Mouse (Mus musculus): ENCODE measurements at regions not wholly inside any gene's neighbourhood (a gene's known extent, or its start where the extent isn't known, plus 50 kb on each side); places are given as distances from the start of the nearest gene placed in this dataset.

DNA sequence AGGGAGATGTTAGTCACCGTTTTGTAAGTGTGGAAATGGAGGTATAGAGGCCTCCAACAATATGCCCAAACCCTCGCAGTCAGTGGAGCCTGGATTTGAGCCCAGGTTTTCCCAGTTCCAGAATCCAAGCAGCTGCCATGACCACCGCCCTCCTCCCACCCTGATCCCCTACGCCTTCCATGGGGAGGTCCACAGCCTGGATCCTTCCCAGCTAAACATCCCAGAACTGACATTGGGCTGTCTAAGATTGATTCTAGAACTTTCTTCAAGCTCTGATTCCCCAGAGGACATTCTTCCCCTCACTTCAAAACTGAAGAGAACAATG is 199.2 kb downstream of the Bcl2l11 start:
- Histone ChIP-seq H3K4me3 (replicated peaks) (no peak overlapping the region), H3K36me3 (no peaks in the 10 kb centered on the region), H3K27me3 (replicated peaks) (no peaks in the 10 kb centered on the region), H3K4me2 (no peak overlapping the region), H3K27ac (replicated peaks) (peak overlapping the region; percentile 63; the same call in 1 of the 2 replicates), H3K4me1 (peaks cover 17% of the 10 kb centered on the region), H3K9ac (replicated peaks) (no peak overlapping the region), H3K9me3 (replicated peaks) (no peaks in the 10 kb centered on the region)
- WGBS: 63% methylated on average over 4 of the region's 4 CpGs
- ATAC-seq (ENCODE audit: low FRiP score): no peak

DNA sequence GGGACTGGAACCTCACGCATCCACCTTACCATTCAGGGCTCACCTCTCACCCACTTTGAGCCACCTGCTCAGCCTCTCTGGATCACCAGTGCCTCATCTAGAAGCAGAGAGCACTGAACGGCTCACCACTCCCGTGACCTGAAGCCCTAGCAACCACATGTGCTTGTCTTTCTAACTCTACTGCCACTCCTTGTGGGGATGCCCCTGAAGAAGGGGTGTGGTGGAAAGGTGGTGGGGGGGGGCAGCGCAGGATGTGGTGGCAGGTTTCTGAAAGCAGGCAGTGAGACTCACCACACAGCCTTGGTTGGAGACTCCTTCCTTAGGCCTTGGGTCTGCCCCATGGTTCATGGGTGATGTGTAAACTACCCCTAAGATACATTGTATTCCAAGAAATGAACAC is 199.6 kb downstream of the Bcl2l11 start:
- WGBS: 91% methylated on average over 4 of the region's 4 CpGs
- H3K36me3 ChIP-seq: no peaks in the 10 kb centered on the region
- no peak overlapping the region for H3K4me3 ChIP-seq (replicated peaks)
- no peaks in the 10 kb centered on the region for H3K27me3 ChIP-seq (replicated peaks)
- H3K9ac ChIP-seq (replicated peaks): no peak overlapping the region
- no peak overlapping the region for H3K27ac ChIP-seq (replicated peaks)
- no peak for ATAC-seq (ENCODE audit: low FRiP score)
- H3K9me3 ChIP-seq (replicated peaks): no peaks in the 10 kb centered on the region
- peaks cover 17% of the 10 kb centered on the region for H3K4me1 ChIP-seq
- H3K4me2 ChIP-seq: no peak overlapping the region

DNA sequence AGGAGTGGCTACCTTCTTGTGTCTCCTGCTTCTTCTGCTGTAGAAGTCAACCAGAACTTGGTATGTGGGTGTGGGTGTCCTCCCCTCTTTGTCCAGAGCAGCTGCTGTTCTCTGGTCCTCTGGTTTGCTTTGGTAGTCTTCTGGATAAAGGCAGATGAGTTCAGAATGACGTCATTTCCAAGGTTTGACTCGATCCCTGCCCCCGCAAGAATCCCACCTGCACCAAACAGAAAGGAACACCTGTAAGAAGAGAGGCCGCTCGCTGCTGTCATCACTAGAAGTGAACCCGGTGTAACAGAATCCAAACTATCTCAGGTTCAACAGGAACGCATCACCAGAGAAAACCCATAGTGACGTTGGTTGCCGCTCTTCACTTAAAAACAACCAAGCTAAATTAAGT is 205.0 kb downstream of the Bcl2l11 start:
- 0 out of 2 replicates have a peak overlapping the region, but pooled peaks have one; percentile 32 for H3K4me2 ChIP-seq
- peaks cover 18% of the 10 kb centered on the region; the same call in 1 of the 2 replicates for H3K4me1 ChIP-seq
- H3K27ac ChIP-seq (replicated peaks): no peak overlapping the region
- H3K36me3 ChIP-seq: no peaks in the 10 kb centered on the region
- no peak overlapping the region for H3K4me3 ChIP-seq (replicated peaks)
- no peaks in the 10 kb centered on the region for H3K9me3 ChIP-seq (replicated peaks)
- H3K9ac ChIP-seq (replicated peaks): no peak overlapping the region
- no peaks in the 10 kb centered on the region for H3K27me3 ChIP-seq (replicated peaks)
- WGBS: 80% methylated on average over 9 of the region's 9 CpGs
- no peak for ATAC-seq (ENCODE audit: low FRiP score)

DNA sequence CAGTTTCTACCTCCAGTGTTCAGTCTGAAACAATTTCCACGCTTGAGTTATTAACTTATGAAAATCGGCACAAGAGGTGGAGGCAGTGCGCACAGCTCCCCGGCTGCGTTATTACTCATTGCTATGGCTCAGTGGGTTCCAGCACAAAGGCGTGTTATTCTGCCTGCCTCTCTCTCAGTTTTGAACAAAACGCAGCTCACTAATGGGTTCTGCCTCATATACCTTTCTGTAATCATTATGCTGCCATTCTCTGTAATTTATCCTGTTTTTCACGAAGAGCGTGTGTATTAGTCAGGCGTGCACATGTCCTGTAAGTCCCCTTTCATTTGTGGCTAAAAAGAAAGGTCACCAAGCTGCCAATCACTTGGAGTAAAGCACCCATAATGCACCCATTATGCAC is 205.4 kb downstream of the Bcl2l11 start:
- H3K4me3 ChIP-seq (replicated peaks): no peak overlapping the region
- no peak overlapping the region for H3K9ac ChIP-seq (replicated peaks)
- H3K27me3 ChIP-seq (replicated peaks): no peaks in the 10 kb centered on the region
- 37% methylated on average over 10 of the region's 10 CpGs for WGBS
- peak overlapping the region; percentile 32; the same call in 1 of the 2 replicates for H3K4me2 ChIP-seq
- peak; percentile 81 for ATAC-seq (ENCODE audit: low FRiP score)
- H3K36me3 ChIP-seq: no peaks in the 10 kb centered on the region
- H3K27ac ChIP-seq (replicated peaks): no peak overlapping the region
- peaks cover 20% of the 10 kb centered on the region; the same call in 1 of the 2 replicates for H3K4me1 ChIP-seq
- no peaks in the 10 kb centered on the region for H3K9me3 ChIP-seq (replicated peaks)

DNA sequence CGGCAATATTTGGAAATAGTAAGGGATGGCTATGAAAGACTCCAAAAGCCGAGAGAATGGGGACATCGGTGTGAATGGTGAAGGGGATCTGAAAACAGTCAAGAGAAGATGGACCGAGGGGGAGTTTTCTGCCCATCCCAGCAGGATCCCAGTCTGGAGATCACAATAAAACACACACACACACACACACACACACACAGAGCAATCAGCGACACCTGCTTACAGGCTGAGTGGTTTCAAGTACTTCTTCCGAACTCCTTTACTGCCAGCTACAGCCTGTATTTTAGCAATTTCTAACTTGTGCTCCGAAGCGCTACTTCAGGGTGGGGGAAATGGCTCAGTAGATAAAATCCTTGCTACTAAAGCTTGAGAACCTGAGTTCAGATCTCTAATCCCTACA is 205.8 kb downstream of the Bcl2l11 start:
- H3K4me2 ChIP-seq: peak overlapping the region; percentile 32; the same call in 1 of the 2 replicates
- 36% methylated on average over 8 of the region's 8 CpGs for WGBS

DNA sequence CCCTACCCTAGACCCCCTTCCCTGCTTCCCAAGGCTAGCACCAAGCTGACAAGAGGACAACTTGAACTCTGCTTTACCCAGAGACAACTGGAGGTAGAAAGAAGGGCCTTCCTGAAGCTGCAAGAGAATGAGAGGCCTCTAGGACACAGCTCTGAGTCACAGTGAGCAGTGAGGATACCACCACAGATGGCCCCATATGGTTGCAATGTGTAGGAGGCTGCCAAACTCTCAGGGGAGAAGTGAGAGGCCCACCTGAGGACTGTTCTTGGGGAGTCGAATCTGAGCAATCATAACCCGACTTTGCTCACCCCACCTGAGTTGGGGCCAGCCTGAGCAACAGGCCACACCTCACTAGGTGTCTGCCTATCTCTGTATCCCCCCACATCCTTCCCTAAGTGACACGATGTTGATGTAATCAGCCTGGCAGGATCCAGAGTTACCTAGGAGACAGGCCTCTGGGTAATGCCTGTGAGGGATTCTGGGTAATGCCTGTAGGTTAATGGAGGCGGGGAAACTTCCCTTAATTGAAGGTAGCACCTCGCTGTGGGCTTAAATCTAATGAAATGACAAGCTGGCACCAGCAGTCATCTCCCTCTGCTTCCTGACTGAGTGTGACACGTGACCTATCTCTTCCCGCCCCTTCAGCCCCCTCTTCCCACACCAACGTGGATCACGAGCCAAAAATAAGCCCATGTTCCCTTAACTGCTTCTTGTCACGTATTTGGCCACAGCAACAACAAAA is 207.7 kb downstream of the Bcl2l11 start:
- ATAC-seq (ENCODE audit: low FRiP score): no peak
- H3K36me3 ChIP-seq: no peaks in the 10 kb centered on the region
- 78% methylated on average over 10 of the region's 10 CpGs for WGBS
- H3K4me1 ChIP-seq: peaks cover 20% of the 10 kb centered on the region; the same call in 1 of the 2 replicates
- no peak overlapping the region for H3K4me3 ChIP-seq (replicated peaks)
- no peak overlapping the region for H3K9ac ChIP-seq (replicated peaks)
- no peak overlapping the region for H3K4me2 ChIP-seq
- H3K27ac ChIP-seq (replicated peaks): no peak overlapping the region
- no peaks in the 10 kb centered on the region for H3K9me3 ChIP-seq (replicated peaks)
- no peaks in the 10 kb centered on the region for H3K27me3 ChIP-seq (replicated peaks)

More for the DNA sequence above, 205.8 kb downstream of the Bcl2l11 start:
- Histone ChIP-seq H3K4me1 (peaks cover 20% of the 10 kb centered on the region; the same call in 1 of the 2 replicates), H3K9me3 (replicated peaks) (no peaks in the 10 kb centered on the region), H3K4me3 (replicated peaks) (no peak overlapping the region), H3K36me3 (no peaks in the 10 kb centered on the region), H3K27me3 (replicated peaks) (no peaks in the 10 kb centered on the region), H3K9ac (replicated peaks) (no peak overlapping the region), H3K27ac (replicated peaks) (no peak overlapping the region)
- peak; percentile 22; the same call in 1 of the 2 replicates for ATAC-seq (ENCODE audit: low FRiP score)

DNA sequence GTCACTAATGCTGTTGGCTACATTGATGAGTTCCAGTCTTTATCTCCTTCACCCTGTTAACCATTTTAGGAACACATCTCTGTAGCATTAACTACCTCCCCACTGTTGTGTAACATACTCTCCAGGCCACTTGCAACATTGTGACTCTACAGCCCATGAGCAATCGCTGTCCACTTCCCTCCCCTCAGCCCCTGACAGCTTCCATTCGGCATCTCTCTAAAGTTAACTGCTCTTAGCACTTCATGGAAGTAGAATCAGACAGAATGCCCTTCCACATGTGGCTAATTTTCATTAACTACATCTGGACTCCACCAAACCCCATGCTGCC is 208.3 kb downstream of the Bcl2l11 start:
- Histone ChIP-seq H3K9ac (replicated peaks) (no peak overlapping the region), H3K36me3 (no peaks in the 10 kb centered on the region), H3K9me3 (replicated peaks) (no peaks in the 10 kb centered on the region), H3K27ac (replicated peaks) (no peak overlapping the region), H3K4me2 (no peak overlapping the region), H3K4me1 (peaks cover 25% of the 10 kb centered on the region), H3K27me3 (replicated peaks) (no peaks in the 10 kb centered on the region), H3K4me3 (replicated peaks) (no peak overlapping the region)
- 81% methylated on average over 2 of the region's 2 CpGs for WGBS
- ATAC-seq (ENCODE audit: low FRiP score): no peak

DNA sequence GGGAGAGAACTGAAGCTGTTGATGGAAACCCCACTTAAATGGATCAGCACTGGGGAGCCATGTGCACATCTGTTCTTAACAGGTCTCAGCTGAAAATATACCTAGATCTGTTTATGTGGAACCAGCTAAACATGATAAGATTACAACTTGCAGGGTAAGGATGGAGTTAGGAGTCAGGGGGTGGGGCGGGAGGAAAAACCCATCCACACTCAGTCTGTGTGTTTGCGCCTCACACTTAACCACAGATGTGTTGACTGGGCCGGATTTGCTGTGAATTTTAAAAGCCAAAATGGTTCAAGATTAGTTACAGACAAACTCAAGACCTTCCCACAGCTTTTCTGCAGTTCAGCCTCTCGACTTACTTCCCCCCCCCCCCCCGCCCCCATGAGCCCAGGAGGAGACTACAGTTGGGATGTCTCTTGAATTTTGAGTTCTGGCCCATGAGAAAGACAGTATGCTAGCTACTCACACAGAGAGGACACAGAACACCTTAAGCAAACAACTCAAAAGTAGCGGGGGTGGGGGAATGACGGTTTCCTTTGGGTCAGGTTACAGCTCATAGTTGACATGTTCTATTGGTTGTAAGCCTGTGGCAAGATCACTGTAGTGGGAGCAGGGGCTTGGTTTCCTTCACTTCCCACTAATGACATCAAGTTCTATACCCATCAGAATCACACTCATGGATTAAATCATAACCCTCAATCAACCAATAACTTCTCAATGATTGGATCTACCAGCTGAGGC is 209.1 kb downstream of the Bcl2l11 start:
- WGBS: 75% methylated on average over 6 of the region's 7 CpGs
- no peak overlapping the region for H3K9ac ChIP-seq (replicated peaks)
- no peaks in the 10 kb centered on the region for H3K9me3 ChIP-seq (replicated peaks)
- H3K4me2 ChIP-seq: no peak overlapping the region
- no peaks in the 10 kb centered on the region for H3K36me3 ChIP-seq
- H3K27ac ChIP-seq (replicated peaks): no peak overlapping the region
- ATAC-seq (ENCODE audit: low FRiP score): no peak
- no peak overlapping the region for H3K4me3 ChIP-seq (replicated peaks)
- H3K27me3 ChIP-seq (replicated peaks): no peaks in the 10 kb centered on the region
- H3K4me1 ChIP-seq: peaks cover 32% of the 10 kb centered on the region

DNA sequence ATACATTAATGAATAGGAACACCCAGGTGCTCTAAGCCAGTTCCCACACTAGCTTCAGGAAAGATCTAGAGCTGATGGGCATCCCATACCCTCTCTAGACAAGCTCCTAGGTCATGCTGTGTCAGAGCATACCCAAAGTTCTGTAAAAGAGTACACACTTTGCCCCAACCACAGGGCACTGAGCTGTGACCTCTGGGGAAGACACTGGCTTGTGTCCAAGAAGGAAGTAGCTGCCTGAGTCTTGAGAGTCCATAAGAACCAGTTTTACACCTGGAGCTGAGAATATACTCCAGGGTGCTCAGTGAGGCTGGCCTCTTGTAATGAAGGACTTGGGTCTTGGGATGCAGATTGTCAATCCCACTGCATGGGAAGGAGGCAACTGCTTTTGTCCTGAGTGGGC is 211.4 kb downstream of the Bcl2l11 start:
- no peak overlapping the region for H3K4me2 ChIP-seq
- H3K9ac ChIP-seq (replicated peaks): no peak overlapping the region
- no peaks in the 10 kb centered on the region for H3K27me3 ChIP-seq (replicated peaks)
- no peaks in the 10 kb centered on the region for H3K9me3 ChIP-seq (replicated peaks)
- no peak overlapping the region for H3K4me3 ChIP-seq (replicated peaks)
- H3K36me3 ChIP-seq: no peaks in the 10 kb centered on the region
- no peak for ATAC-seq (ENCODE audit: low FRiP score)
- H3K27ac ChIP-seq (replicated peaks): no peak overlapping the region
- peaks cover 24% of the 10 kb centered on the region for H3K4me1 ChIP-seq

DNA sequence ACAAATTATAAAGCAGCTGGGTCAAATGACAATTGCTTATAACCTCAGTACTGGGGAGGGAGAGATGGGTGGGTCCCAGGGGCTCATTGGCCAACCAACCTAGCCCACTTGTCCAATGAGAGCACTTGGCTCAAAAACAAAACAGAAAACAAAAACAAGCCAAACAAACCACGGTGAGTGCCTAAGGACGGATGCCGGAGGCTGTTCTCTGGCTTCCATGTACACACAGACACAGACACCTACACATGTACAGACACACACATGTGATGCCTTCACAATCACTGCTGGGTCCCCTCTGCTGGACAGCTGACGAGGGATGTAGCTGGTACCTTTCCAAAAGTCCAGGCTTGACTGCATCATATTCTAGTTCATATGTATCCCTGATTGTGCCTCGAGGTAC is 212.0 kb downstream of the Bcl2l11 start:
- H3K4me2 ChIP-seq: no peak overlapping the region
- peaks cover 20% of the 10 kb centered on the region for H3K4me1 ChIP-seq
- H3K9me3 ChIP-seq (replicated peaks): no peaks in the 10 kb centered on the region
- no peaks in the 10 kb centered on the region for H3K27me3 ChIP-seq (replicated peaks)
- no peak overlapping the region for H3K27ac ChIP-seq (replicated peaks)
- no peak overlapping the region for H3K9ac ChIP-seq (replicated peaks)
- H3K36me3 ChIP-seq: no peaks in the 10 kb centered on the region
- ATAC-seq (ENCODE audit: low FRiP score): no peak
- 92% methylated on average over 5 of the region's 5 CpGs for WGBS
- no peak overlapping the region for H3K4me3 ChIP-seq (replicated peaks)

DNA sequence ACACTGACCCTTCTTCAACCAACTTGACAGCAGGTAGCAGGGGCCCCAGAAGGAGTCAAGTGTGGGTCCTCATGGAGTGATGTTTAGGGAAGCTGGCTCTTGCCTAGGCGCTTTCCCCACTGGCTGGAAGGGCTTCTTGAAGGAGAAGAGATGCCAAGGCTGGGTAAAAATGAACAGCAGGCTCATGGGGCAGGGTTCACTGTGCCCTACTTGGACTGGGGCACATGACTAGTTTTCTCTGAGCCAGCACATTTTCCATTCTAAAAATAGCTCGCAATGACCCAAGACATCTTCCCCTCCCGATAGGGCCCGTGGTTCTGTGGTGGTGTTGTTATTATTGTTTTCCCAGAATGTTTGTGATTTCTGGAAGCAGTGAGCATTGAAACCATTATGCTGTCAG is 212.6 kb downstream of the Bcl2l11 start:
- H3K9ac ChIP-seq (replicated peaks): no peak overlapping the region
- no peak overlapping the region for H3K4me2 ChIP-seq
- H3K27me3 ChIP-seq (replicated peaks): no peaks in the 10 kb centered on the region
- no peak overlapping the region for H3K4me3 ChIP-seq (replicated peaks)
- WGBS: 76% methylated on average over 4 of the region's 4 CpGs
- H3K9me3 ChIP-seq (replicated peaks): no peaks in the 10 kb centered on the region
- no peaks in the 10 kb centered on the region for H3K36me3 ChIP-seq
- no peak overlapping the region for H3K27ac ChIP-seq (replicated peaks)
- no peak for ATAC-seq (ENCODE audit: low FRiP score)
- H3K4me1 ChIP-seq: peaks cover 20% of the 10 kb centered on the region

DNA sequence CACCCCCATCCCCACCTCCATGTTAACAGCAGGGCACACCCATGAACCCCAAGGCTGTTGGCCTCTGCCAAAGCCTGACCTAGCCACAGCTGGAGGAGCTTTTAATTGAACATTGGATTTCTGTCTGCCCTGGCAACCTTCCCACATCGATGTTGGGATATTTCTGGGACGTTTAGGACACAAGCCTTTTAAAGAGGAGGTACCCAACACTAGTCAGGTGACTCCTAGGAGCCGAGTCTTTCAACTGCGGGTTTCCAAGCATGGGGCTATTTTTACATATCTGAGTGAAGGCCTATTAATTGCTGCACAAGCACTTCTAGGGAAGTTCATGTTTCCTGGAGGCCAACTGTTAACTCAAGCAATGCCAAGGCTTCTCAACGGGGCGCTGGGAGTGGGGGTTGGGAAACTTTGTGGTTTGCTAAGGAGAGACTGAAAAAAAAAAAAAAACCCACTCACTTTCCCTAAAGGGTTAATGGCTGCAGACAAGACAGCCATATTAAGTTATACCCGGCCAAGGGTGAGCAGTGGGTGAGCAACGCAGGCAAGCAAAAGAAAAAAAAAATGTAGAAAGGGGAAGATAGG is 213.3 kb downstream of the Bcl2l11 start:
- WGBS: 30% methylated on average over 8 of the region's 8 CpGs
- Histone ChIP-seq H3K27me3 (replicated peaks) (no peaks in the 10 kb centered on the region), H3K9ac (replicated peaks) (no peak overlapping the region), H3K4me3 (replicated peaks) (no peak overlapping the region), H3K4me1 (peaks cover 20% of the 10 kb centered on the region), H3K4me2 (no peak overlapping the region), H3K36me3 (no peaks in the 10 kb centered on the region), H3K27ac (replicated peaks) (no peak overlapping the region), H3K9me3 (replicated peaks) (no peaks in the 10 kb centered on the region)
- 0 out of 2 replicates have a peak, but pooled peaks have one; percentile 21 for ATAC-seq (ENCODE audit: low FRiP score)

All from neural tube, embryonic 15.5 days (tissue).